Mouse (Mus musculus) kidney, adult 2 months (tissue): ENCODE results near the gene Ntrk1.

ENCODE experiments used
- CTCF ChIP-seq: fragments of 200-500 bp; conservative IDR thresholded peaks from 2 replicates; pipeline ENCODE4 v1.5.1; 2011; ENCODE audit warnings: low read depth, mild to moderate bottlenecking, control low read depth, low read length, moderate library complexity, mixed read lengths; ENCODE audit not compliant: insufficient read depth, insufficient read length
- POLR2A ChIP-seq: fragments of 200-500 bp; IDR thresholded peaks from one replicate; pipeline ENCODE4 v1.6.1; 2011; ENCODE audit warnings: low read depth, low read length, control low read depth

GRCm38 (mm10) chr3:87748431-87748830, 46.5 kb downstream of the Ntrk1 start, which contains the start of gene Lrrc71:
- no peak for TF ChIP-seq CTCF
- no peak for TF ChIP-seq POLR2A
